Mouse (Mus musculus): ENCODE measurements around the gene Ap4s1. TPM values are rescaled to one million over a fixed set of nuclear protein-coding genes. Genes with fewer than 3 reads are reported as not detected.
A peak's percentile ranks its signal among the peaks of the same experiment; 100 is the strongest.

The Ap4s1 gene
- polyA plus RNA-seq, 1 experiment = 38.5 TPM

DNA sequence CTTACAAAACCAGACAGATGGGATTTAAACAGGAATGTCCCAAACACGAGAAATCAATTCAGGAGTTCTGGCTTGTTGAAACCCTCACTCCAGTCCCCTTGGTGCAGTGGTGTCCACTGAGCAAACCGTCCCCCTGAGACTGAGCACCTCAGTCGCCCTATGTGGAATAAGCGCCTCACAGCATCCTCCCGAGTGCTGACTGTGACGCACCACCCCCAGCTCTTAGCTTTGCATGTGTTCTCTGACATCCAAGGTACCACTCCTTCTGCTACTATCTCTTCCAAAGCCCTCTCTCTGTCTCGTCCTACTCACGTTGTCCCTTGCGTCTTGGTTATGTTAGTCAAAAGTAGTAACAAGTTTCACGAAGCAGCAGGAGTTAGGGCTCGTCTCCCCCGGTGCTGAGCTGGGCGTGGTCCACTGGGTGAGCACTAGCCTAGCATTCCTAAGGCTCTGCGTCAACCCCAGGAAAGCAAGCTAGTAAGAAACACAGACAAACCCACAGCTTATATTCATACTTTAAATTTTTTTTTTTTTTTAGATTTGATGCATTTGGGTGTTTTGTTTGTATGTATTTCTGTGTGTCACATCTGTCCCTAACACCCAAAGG, 43.9 kb downstream of the Ap4s1 start:
- WGBS = 86% methylated on average over 14 of the region's 14 CpGs
- no peaks in the 10 kb centered on the region for H3K4me1 ChIP-seq (ENCODE audit: control insufficient read depth, insufficient read depth, low read length)
- H3K27ac ChIP-seq (ENCODE audit: control insufficient read depth, insufficient read depth, low read depth, low read length, poor library complexity) = no peak overlapping the region
- no peak for TF ChIP-seq POLR2A (IDR thresholded peaks at IDR 0.05; ENCODE audit: borderline replicate concordance, control insufficient read depth, low read depth, low read length)
- TF ChIP-seq CTCF (IDR thresholded peaks at IDR 0.05; ENCODE audit: control insufficient read depth, insufficient read depth, low read length) = no peak
- H3K4me3 ChIP-seq (replicated peaks; ENCODE audit: control insufficient read depth, low read depth, low read length) = no peak overlapping the region

- no peak overlapping the region for H3K27ac ChIP-seq (ENCODE audit: control insufficient read depth, insufficient read depth, low read depth, low read length, poor library complexity)
- WGBS = 73% methylated on average over 7 of the region's 7 CpGs
These were observed 45.0 kb downstream of the Ap4s1 start for GRCm38 (mm10) chr12:51735840-51736271.

DNA sequence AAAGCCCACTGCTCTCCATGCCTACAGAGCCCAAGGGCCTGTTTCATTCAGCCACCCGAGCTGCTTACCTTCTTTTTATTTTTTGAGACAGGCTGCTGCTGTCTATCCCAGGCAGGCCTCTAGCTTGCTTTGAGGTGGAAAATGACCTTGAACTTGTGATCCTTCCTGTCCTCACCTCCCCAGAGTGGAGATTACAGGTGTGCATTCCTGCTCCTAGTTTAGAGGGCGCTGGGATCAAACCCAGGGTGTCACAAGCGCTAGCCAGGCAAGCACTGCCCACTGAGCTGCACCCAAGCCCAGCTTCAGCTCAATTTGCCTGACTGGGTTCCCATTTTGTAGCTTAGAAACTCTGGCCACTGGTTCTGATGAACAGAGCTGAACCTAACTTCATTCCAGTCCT, 45.5 kb downstream of the Ap4s1 start:
- Histone ChIP-seq H3K4me3 (replicated peaks; ENCODE audit: control insufficient read depth, low read depth, low read length) (no peak overlapping the region), H3K4me1 (ENCODE audit: control insufficient read depth, insufficient read depth, low read length) (no peaks in the 10 kb centered on the region), H3K27ac (ENCODE audit: control insufficient read depth, insufficient read depth, low read depth, low read length, poor library complexity) (no peak overlapping the region)
- WGBS = 87% methylated on average over 3 of the region's 3 CpGs
- no peak for TF ChIP-seq POLR2A (IDR thresholded peaks at IDR 0.05; ENCODE audit: borderline replicate concordance, control insufficient read depth, low read depth, low read length)
- TF ChIP-seq CTCF (IDR thresholded peaks at IDR 0.05; ENCODE audit: control insufficient read depth, insufficient read depth, low read length) = no peak

More at GRCm38 (mm10) chr12:51735840-51736271, 45.0 kb downstream of the Ap4s1 start:
- Histone ChIP-seq H3K4me1 (ENCODE audit: control insufficient read depth, insufficient read depth, low read length) (no peaks in the 10 kb centered on the region), H3K4me3 (replicated peaks; ENCODE audit: control insufficient read depth, low read depth, low read length) (no peak overlapping the region)
- TF ChIP-seq CTCF (IDR thresholded peaks at IDR 0.05; ENCODE audit: control insufficient read depth, insufficient read depth, low read length) (no peak), POLR2A (IDR thresholded peaks at IDR 0.05; ENCODE audit: borderline replicate concordance, control insufficient read depth, low read depth, low read length) (no peak)

DNA sequence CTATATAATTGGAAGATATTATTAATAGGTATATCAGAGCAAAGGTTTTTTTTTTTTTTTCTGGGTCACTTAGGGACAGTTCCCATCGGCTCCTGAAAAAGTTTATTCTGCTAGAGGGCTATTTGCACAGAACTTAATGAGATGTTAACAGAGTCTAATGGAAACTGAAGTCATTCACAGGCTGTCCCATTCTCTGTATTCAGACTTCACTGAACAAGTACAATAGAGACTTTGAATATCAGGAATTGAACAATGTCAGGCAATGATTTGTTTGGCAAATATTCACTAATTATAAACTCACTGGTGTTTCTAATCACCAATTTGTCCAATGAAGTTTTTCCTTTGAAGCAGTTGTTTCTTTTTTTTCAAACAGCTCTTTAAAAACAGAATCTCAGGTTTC, 46.0 kb downstream of the Ap4s1 start:
- Histone ChIP-seq H3K27ac (ENCODE audit: control insufficient read depth, insufficient read depth, low read depth, low read length, poor library complexity) (no peak overlapping the region), H3K4me3 (replicated peaks; ENCODE audit: control insufficient read depth, low read depth, low read length) (no peak overlapping the region), H3K4me1 (ENCODE audit: control insufficient read depth, insufficient read depth, low read length) (no peaks in the 10 kb centered on the region)
- 83% methylated on average over 1 of the region's 1 CpGs for WGBS
- no peak for TF ChIP-seq POLR2A (IDR thresholded peaks at IDR 0.05; ENCODE audit: borderline replicate concordance, control insufficient read depth, low read depth, low read length)
- no peak for TF ChIP-seq CTCF (IDR thresholded peaks at IDR 0.05; ENCODE audit: control insufficient read depth, insufficient read depth, low read length)

- Histone ChIP-seq H3K4me1 (ENCODE audit: control insufficient read depth, insufficient read depth, low read length) (no peaks in the 10 kb centered on the region), H3K27ac (ENCODE audit: control insufficient read depth, insufficient read depth, low read depth, low read length, poor library complexity) (no peak overlapping the region), H3K4me3 (replicated peaks; ENCODE audit: control insufficient read depth, low read depth, low read length) (no peak overlapping the region)
- TF ChIP-seq POLR2A (IDR thresholded peaks at IDR 0.05; ENCODE audit: borderline replicate concordance, control insufficient read depth, low read depth, low read length) (no peak), CTCF (IDR thresholded peaks at IDR 0.05; ENCODE audit: control insufficient read depth, insufficient read depth, low read length) (peak; percentile 60)
- WGBS = 74% methylated on average over 6 of the region's 6 CpGs
These were observed 50.9 kb downstream of the Ap4s1 start for GRCm38 (mm10) chr12:51741690-51742089.

DNA sequence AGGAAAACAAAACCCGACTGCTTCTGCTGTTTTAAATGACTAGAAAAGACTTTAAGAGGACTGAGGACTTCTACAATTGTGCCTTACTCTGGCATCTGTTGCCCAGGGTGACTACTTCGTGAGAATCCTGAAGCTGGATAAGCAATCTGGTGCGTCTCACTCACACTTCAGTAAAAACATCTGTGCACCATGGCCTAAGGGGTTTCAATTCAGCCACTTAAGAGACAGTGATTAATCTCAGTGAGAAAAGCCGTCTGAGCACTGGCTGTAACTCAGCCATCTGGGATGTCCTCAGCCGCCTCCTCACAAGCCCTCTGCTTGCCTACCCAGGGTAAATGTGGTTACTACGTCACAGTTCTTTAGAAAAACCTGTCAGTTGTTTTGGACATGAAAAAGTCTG, 54.1 kb downstream of the Ap4s1 start:
- TF ChIP-seq POLR2A (IDR thresholded peaks at IDR 0.05; ENCODE audit: borderline replicate concordance, control insufficient read depth, low read depth, low read length) (no peak), CTCF (IDR thresholded peaks at IDR 0.05; ENCODE audit: control insufficient read depth, insufficient read depth, low read length) (no peak)
- Histone ChIP-seq H3K27ac (ENCODE audit: control insufficient read depth, insufficient read depth, low read depth, low read length, poor library complexity) (no peak overlapping the region), H3K4me3 (replicated peaks; ENCODE audit: control insufficient read depth, low read depth, low read length) (no peak overlapping the region), H3K4me1 (ENCODE audit: control insufficient read depth, insufficient read depth, low read length) (no peaks in the 10 kb centered on the region)
- WGBS = 86% methylated on average over 6 of the region's 6 CpGs

- no peaks in the 10 kb centered on the region for H3K4me1 ChIP-seq (ENCODE audit: control insufficient read depth, insufficient read depth, low read length)
- H3K4me3 ChIP-seq (replicated peaks; ENCODE audit: control insufficient read depth, low read depth, low read length) = no peak overlapping the region
- TF ChIP-seq POLR2A (IDR thresholded peaks at IDR 0.05; ENCODE audit: borderline replicate concordance, control insufficient read depth, low read depth, low read length) (no peak), CTCF (IDR thresholded peaks at IDR 0.05; ENCODE audit: control insufficient read depth, insufficient read depth, low read length) (no peak)
- H3K27ac ChIP-seq (ENCODE audit: control insufficient read depth, insufficient read depth, low read depth, low read length, poor library complexity) = no peak overlapping the region
- WGBS = 88% methylated on average over 2 of the region's 2 CpGs
These were observed 56.5 kb downstream of the Ap4s1 start for GRCm38 (mm10) chr12:51747348-51747747.

DNA sequence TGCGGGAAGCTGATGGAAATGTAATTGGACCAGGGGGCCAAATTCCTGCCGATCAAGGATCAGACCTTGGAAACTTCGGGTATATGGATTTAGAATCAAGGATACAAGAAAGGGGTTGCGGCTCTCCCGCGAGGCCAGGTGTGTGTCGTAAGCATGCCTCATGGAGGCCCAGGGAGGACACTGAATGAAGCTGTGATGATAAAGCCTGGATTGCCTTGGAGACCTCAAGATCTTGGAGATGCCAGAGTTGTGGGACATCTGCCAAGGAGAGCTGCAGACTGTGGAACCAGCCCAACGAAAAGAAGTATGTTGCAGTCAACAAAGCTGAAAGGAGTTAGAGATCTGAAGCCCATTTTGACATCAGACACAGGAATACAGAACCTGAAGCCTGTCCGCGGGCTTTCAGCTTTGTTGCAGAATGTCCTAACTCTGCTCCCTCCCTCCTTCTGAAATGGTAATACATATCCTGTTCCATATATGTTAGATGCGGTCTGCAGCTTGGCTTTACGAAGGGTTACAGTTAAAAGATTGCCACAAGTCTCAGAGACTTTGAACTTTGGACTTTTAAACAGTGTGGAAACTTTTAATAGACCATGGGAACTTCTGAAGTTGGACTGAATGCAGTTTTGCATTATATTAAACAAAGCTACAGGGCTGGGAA, 65.2 kb downstream of the Ap4s1 start:
- TF ChIP-seq POLR2A (IDR thresholded peaks at IDR 0.05; ENCODE audit: borderline replicate concordance, control insufficient read depth, low read depth, low read length) (no peak), CTCF (IDR thresholded peaks at IDR 0.05; ENCODE audit: control insufficient read depth, insufficient read depth, low read length) (no peak)
- Histone ChIP-seq H3K4me3 (replicated peaks; ENCODE audit: control insufficient read depth, low read depth, low read length) (no peak overlapping the region), H3K27ac (ENCODE audit: control insufficient read depth, insufficient read depth, low read depth, low read length, poor library complexity) (no peak overlapping the region), H3K4me1 (ENCODE audit: control insufficient read depth, insufficient read depth, low read length) (no peaks in the 10 kb centered on the region)
- 93% methylated on average over 12 of the region's 12 CpGs for WGBS
